Mouse (Mus musculus) stomach, embryonic 14.5 days (tissue): ENCODE data around the gene Shkbp1. TPM values are rescaled to one million over a fixed set of nuclear protein-coding genes. Genes with fewer than 3 reads are reported as not detected.

Source experiments
- ATAC-seq: fragments of 200-750 bp; cut with Nextera tagmentation; 2 replicates; pipeline ENCODE4 v1.8.0; 2017; ENCODE audit warnings: low read depth, moderate TSS enrichment; ENCODE audit not compliant: insufficient number of reproducible peaks, insufficient read depth, low FRiP score
- H3K27ac ChIP-seq: fragments of 300-500 bp; sonication (generic); 2 replicates; pipeline ENCODE4 v1.5.1; 2014; ENCODE audit warnings: mild to moderate bottlenecking, low read length, moderate library complexity, mixed read lengths
- H3K27me3 ChIP-seq: fragments of 300-500 bp; sonication (generic); 2 replicates; pipeline ENCODE4 v1.6.1; 2014; ENCODE audit warnings: low read length, control low read depth, mixed read lengths; ENCODE audit not compliant: control insufficient read depth, insufficient read depth
- H3K36me3 ChIP-seq: fragments of 300-500 bp; sonication (generic); 2 replicates; pipeline ENCODE4 v1.6.1; 2014; ENCODE audit warnings: mild to moderate bottlenecking, control low read depth, low read length, moderate library complexity, mixed read lengths; ENCODE audit not compliant: control insufficient read depth, insufficient read depth
- H3K4me1 ChIP-seq: fragments of 300-500 bp; sonication (generic); 2 replicates; pipeline ENCODE4 v1.6.1; 2014; ENCODE audit warnings: low read length, control low read depth, mixed read lengths; ENCODE audit not compliant: control insufficient read depth, insufficient read depth
- H3K4me2 ChIP-seq: fragments of 300-500 bp; sonication (generic); replicated peaks from 2 replicates; pipeline ENCODE4 v1.6.1; 2014; ENCODE audit warnings: low read depth, low read length, control low read depth
- H3K4me3 ChIP-seq: fragments of 300-500 bp; sonication (generic); 2 replicates; pipeline ENCODE4 v1.5.1; 2014; ENCODE audit warnings: low read depth, low read length, control low read depth
- H3K9ac ChIP-seq: fragments of 300-500 bp; sonication (generic); replicated peaks from 2 replicates; pipeline ENCODE4 v1.6.1; 2014; ENCODE audit warnings: low read depth, mild to moderate bottlenecking, control low read depth, low read length, moderate library complexity, mixed read lengths
- H3K9me3 ChIP-seq: fragments of 300-500 bp; sonication (generic); 2 replicates; pipeline ENCODE4 v1.6.1; 2016; ENCODE audit warnings: low read depth, low read length, control low read depth; ENCODE audit not compliant: control insufficient read depth
- WGBS: fragments of 180-500 bp; shearing (Covaris S2); extraction: QIAGEN DNeasy Blood & Tissue Kit; methylation state at CpG from one replicate; pipeline ENCODE4 v1.1.7; 2014; 5-methylcytosine and 5-hydroxymethylcytosine counted together
- polyA plus RNA-seq: library from polyadenylated mRNA; unstranded; fragments of >200 nt; fragmentation: Nextera tagmentation; extraction: Ambion mirVana; gene quantifications from 2 replicates; pipeline ENCODE4 v1.2.1, GENCODE M21; 2014

The Shkbp1 gene
- polyA plus RNA-seq, 1 experiment from 2014 or later = 41.6 TPM

GRCm38 (mm10) chr7:27329326-27329947 is 26.4 kb downstream of the Shkbp1 start:
- H3K9ac ChIP-seq = no peak overlapping the region
- 0 out of 2 replicates have a peak overlapping the region, but pooled peaks have one; percentile 0 for H3K4me3 ChIP-seq
- no peak for ATAC-seq
- peak overlapping the region; percentile 50; the same call in 1 of the 2 replicates for H3K27ac ChIP-seq
- peaks cover 29% of the 10 kb centered on the region for H3K36me3 ChIP-seq
- 8% methylated on average over 45 of the region's 45 CpGs for WGBS
- peaks cover 38% of the 10 kb centered on the region for H3K4me1 ChIP-seq
- H3K9me3 ChIP-seq = no peaks in the 10 kb centered on the region
- H3K27me3 ChIP-seq = 0 out of 2 replicates have a peak, but pooled peaks cover 4% of the 10 kb centered on the region
- H3K4me2 ChIP-seq = peak overlapping the region; percentile 83

- 47% methylated on average over 16 of the region's 16 CpGs for WGBS
- Histone ChIP-seq H3K27me3 (0 out of 2 replicates have a peak, but pooled peaks cover 4% of the 10 kb centered on the region), H3K9me3 (no peaks in the 10 kb centered on the region), H3K4me1 (peaks cover 30% of the 10 kb centered on the region), H3K36me3 (peaks cover 37% of the 10 kb centered on the region), H3K4me3 (no peak overlapping the region), H3K4me2 (no peak overlapping the region), H3K27ac (no peak overlapping the region), H3K9ac (no peak overlapping the region)
- ATAC-seq = no peak
These were observed 27.2 kb downstream of the Shkbp1 start for GRCm38 (mm10) chr7:27328648-27329047.

- 87% methylated on average over 11 of the region's 11 CpGs for WGBS
- Histone ChIP-seq H3K27me3 (0 out of 2 replicates have a peak, but pooled peaks cover 4% of the 10 kb centered on the region), H3K36me3 (peaks cover 40% of the 10 kb centered on the region), H3K4me3 (no peak overlapping the region), H3K4me2 (no peak overlapping the region), H3K9me3 (no peaks in the 10 kb centered on the region), H3K27ac (no peak overlapping the region), H3K9ac (no peak overlapping the region), H3K4me1 (peaks cover 29% of the 10 kb centered on the region)
- no peak for ATAC-seq
These were observed 27.7 kb downstream of the Shkbp1 start for GRCm38 (mm10) chr7:27328161-27328560.

GRCm38 (mm10) chr7:27327500-27327899 is 28.3 kb downstream of the Shkbp1 start:
- Histone ChIP-seq H3K4me1 (peaks cover 28% of the 10 kb centered on the region), H3K27me3 (0 out of 2 replicates have a peak, but pooled peaks cover 4% of the 10 kb centered on the region), H3K36me3 (peaks cover 40% of the 10 kb centered on the region), H3K27ac (no peak overlapping the region), H3K9ac (no peak overlapping the region), H3K4me3 (no peak overlapping the region), H3K4me2 (no peak overlapping the region), H3K9me3 (no peaks in the 10 kb centered on the region)
- 92% methylated on average over 8 of the region's 8 CpGs for WGBS
- ATAC-seq = no peak

GRCm38 (mm10) chr7:27326101-27326880 is 29.5 kb downstream of the Shkbp1 start:
- H3K27me3 ChIP-seq = 0 out of 2 replicates have a peak, but pooled peaks cover 4% of the 10 kb centered on the region
- no peak overlapping the region for H3K4me3 ChIP-seq
- H3K4me2 ChIP-seq = peak overlapping the region; percentile 27
- 52% methylated on average over 34 of the region's 34 CpGs for WGBS
- no peak overlapping the region for H3K27ac ChIP-seq
- peaks cover 40% of the 10 kb centered on the region for H3K36me3 ChIP-seq
- no peak for ATAC-seq
- peaks cover 28% of the 10 kb centered on the region for H3K4me1 ChIP-seq
- no peak overlapping the region for H3K9ac ChIP-seq
- H3K9me3 ChIP-seq = no peaks in the 10 kb centered on the region

- Histone ChIP-seq H3K36me3 (peaks cover 45% of the 10 kb centered on the region), H3K9ac (no peak overlapping the region), H3K9me3 (no peaks in the 10 kb centered on the region), H3K4me1 (peaks cover 28% of the 10 kb centered on the region), H3K27me3 (0 out of 2 replicates have a peak, but pooled peaks cover 4% of the 10 kb centered on the region), H3K27ac (no peak overlapping the region), H3K4me3 (no peak overlapping the region; the same call in 1 of the 2 replicates), H3K4me2 (peak overlapping the region; percentile 27)
- ATAC-seq = no peak; the same call in 1 of the 2 replicates
- 16% methylated on average over 24 of the region's 24 CpGs for WGBS
These were observed 30.1 kb downstream of the Shkbp1 start for GRCm38 (mm10) chr7:27325697-27326096.

- H3K4me3 ChIP-seq = no peak overlapping the region
- no peak overlapping the region for H3K27ac ChIP-seq
- 0 out of 2 replicates have a peak, but pooled peaks cover 4% of the 10 kb centered on the region for H3K27me3 ChIP-seq
- H3K4me2 ChIP-seq = no peak overlapping the region
- H3K4me1 ChIP-seq = peaks cover 21% of the 10 kb centered on the region
- peaks cover 48% of the 10 kb centered on the region for H3K36me3 ChIP-seq
- H3K9ac ChIP-seq = no peak overlapping the region
- H3K9me3 ChIP-seq = no peaks in the 10 kb centered on the region
- 61% methylated on average over 18 of the region's 20 CpGs for WGBS
- no peak for ATAC-seq
These were observed 30.9 kb downstream of the Shkbp1 start for GRCm38 (mm10) chr7:27324928-27325327.

- Histone ChIP-seq H3K4me1 (peaks cover 16% of the 10 kb centered on the region; the same call in 1 of the 2 replicates), H3K9me3 (no peaks in the 10 kb centered on the region), H3K27me3 (0 out of 2 replicates have a peak, but pooled peaks cover 4% of the 10 kb centered on the region), H3K4me2 (no peak overlapping the region), H3K4me3 (no peak overlapping the region), H3K9ac (no peak overlapping the region), H3K27ac (no peak overlapping the region), H3K36me3 (peaks cover 53% of the 10 kb centered on the region)
- 96% methylated on average over 11 of the region's 11 CpGs for WGBS
- no peak for ATAC-seq
These were observed 31.7 kb downstream of the Shkbp1 start for GRCm38 (mm10) chr7:27324161-27324560.
